Mouse (Mus musculus) left cerebral cortex, adult 18-20 months (tissue): ENCODE results near the gene Tnnc1. TPM values are rescaled to one million over a fixed set of nuclear protein-coding genes. Genes with fewer than 3 reads are reported as not detected.

Experiments
- DNase-seq, 2 experiments: peaks; one replicate each; pipeline ENCODE4 v3.0.0; 2021 to 2022; ENCODE audit warnings: low spot score in 2 of 2, mixed read lengths in 1 of 2
- total RNA-seq, 2 experiments: library from RNA; stranded (reverse); gene quantifications; 2 replicates each; pipeline ENCODE4 v1.2.3; 2021

Tnnc1 gene
- total RNA-seq, 2 experiments from 2014 or later = 18.8 to 20.1 TPM

DNA sequence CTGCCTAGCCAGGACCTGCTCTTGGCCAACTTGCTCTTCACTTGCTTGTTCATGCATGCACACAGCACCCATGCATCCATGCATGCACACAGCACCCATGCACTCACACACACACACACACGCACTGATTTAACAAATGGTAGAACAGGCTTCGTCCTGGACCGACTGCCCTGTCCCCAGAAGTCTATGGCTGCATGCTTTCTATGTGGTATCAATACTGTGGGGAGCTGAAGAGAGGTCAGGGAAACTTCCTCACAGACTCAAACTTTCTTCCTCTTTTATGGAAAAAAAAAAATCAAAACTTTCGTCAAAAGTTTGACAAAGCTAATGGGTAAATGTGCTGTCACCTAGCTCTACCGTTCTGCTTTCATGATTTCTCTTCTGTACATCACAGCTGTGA, 24.6 kb upstream of the Tnnc1 start:
- DNase-seq = no peak

DNA sequence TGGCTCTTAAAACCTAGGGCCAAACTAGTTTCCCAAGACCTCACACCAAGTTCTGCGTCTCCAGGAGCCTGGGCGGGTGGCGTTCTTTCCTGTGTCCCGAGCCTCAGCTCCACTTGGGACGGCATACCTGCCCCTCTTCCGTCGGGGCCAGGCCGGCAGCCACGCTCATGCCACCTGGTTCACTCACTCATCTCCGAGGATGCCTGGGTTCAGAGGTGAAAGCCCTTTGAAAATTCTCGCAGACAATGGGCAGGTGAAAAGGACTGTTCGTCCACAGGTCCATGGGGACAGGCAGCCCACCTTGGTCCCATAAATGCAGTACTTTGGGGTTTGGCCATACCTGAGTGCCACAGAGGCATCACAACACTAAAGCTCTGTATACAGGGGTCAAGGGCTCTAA, 23.9 kb upstream of the Tnnc1 start:
- DNase-seq = no peak

DNA sequence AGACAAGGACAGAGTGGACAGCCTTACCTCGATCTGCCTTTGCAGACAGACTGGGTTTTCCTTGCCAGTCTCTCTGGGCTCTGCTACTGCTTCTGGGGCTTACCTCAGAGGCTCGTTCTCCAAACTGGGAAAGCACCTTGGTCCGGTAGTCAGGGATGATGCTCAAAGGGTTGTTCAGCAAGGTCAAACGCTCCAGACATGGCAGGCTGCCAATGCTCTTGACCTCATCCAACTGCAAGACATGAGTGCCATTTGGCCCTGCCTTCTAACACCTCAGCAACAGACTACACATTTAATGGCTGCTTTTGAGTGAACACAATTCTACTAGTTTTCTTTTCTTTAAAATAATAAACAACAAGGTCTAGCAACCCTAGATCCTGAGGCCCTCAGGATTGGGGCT, 21.5 kb upstream of the Tnnc1 start:
- DNase-seq = no peak

DNA sequence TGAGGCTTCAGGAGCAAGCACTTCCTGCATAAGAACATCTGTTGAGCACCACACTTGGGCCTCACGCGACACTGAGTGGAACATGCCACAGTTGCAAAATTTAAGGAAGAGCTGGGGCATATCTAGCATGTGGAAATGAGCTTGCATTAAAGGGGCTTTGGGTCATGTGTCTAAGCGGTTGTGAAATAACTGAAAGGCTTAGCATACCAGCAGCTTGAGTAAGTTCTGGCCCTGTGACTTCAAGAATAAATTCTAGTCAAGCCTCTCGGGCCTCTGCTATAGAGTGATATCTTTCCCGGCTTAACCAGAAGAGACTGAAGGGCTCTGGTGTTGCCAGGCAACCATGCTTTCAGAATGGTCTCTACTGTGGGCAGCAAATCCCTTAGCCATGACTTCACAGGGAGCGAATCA, 19.3 kb upstream of the Tnnc1 start:
- DNase-seq = no peak

DNA sequence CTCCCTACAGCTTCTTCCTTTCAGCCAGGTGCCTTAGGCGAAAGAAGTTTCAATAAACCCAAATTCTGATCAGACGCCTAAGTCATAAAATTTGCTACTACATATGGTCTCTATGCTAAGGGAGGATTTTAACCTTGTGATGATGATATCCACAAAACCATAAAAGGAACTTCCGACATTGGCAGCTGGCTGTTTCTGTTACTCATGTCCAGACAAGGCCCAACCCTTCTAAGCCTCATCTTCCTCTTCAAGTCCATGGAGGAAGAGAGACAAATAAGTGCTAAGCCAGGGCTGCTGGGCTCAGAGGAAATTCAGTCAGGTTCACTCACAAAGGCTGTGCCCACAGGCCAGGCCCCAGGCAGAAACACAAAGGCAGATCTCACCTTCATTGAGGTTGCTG, 18.8 kb upstream of the Tnnc1 start:
- no peak for DNase-seq

DNA sequence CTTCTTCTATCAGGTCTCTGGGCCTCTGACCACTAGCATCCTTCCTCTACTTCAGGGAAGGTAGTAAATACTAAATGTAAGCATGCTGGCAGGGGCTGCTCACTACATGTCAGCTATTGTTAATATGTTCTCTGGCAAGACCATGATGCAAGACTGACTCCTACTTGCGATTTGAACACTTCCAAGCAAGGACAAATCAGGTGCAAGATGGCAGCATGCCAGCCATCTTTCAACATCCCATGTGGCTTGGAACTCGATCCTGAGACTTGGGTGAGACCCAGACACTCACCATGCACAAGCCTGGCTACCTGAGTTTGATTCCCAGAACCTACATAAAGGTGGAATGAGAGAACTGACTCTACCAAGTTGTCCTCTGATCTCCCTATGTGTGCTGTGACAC, 16.2 kb upstream of the Tnnc1 start:
- DNase-seq = no peak

DNA sequence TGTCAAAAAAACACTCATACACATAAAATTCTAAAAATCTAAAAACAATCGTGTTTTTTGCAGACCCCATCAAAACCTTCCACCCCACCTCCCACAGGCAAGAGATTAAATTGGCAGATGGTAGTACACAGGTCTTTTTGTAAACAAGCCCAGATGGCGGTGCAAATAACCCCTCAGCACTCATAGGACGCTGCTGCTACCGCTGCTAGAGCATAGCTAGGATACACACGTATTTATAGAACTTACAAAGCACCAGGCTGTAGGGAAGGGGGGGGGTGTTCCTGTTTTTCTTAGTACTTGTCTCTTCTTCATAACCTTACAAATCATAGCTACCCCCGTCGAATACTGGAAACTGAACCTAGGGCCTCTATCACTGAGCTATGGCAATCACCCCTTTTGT, 14.3 kb upstream of the Tnnc1 start:
- no peak for DNase-seq

DNA sequence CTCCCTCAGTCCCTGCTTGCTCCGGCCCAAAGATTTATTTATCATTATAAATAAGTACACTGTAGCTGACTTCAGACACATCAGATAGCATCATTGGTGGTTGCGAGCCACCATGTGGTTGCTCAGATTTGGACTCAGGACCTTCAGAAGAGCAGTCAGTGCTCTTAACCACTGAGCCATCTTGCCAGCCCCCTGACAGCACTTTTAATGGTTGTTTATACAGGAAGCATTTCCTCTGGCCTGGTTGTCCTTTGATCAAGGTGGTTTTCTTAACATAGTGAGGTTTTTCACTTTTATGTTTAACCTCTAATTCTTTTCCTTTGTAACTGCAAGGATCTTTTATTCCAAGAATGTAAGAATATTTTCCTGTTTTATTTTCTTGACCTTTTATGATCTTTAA, 13.7 kb upstream of the Tnnc1 start:
- no peak for DNase-seq

DNA sequence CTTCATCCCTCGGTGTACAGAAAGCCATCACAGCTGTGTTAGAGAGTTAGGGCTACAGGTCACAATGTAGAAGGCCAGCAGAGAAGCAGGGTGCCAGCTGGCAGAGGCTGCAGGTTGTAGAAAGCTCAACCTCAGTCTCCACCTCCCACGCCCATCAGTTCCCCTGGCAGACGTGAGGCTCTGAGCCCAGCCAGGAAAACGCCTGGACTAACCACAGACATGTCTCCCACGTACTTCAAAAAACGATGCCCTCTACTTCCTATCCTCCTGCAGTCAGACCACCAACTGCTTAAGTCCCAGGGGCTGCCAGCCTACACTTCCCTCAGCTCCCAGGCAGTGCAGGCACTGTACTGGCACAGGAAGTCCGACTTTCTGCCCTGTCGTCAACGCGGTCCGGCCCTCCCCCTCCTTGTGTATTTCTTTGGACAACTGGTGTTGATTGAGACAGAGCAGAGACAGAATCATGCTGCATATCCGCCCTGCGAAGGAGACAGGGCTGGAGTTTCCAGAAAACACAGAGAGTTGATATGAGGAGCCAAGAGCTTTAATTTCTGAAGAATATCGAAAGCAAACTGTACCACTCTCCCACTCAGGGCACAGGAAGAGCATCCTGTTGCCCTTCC, 13.1 kb upstream of the Tnnc1 start:
- DNase-seq = no peak

DNA sequence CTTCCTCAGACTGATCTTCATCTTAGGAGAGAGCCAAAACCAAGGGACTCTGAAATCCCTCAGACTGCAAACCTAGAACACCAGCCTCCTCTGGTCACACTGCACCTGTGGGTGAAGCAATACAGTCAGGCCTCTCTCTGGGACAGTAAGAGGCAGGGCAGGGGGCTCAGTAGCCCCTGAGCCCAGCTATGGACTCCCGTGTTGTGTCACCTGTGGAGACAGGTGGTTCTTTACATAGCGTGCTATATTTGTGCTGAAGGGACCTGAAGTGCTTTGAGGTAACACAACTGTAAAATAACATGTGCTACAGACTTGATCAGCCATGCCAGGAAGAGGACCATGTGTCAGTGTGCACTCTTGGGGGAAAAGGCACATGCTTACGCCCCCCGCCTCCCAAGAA, 12.6 kb upstream of the Tnnc1 start:
- DNase-seq = no peak

DNA sequence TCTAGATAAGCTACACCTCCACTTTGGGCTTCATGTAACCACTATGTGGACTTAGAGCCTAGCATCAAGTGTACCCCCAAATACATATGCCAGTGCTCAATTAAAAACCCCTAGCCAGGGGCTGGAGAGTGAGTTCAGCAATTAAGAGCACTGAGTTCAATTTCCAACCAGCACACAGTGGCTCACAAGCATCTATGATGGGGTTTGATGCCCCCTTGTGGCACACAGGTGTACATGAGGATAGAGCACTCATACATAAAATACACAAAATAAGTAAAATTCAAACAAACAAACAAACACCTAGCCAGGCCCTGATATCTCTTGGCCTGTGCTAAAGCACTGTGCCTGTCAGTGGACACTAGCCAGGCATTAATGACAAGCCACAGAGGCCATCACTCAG, 12.1 kb upstream of the Tnnc1 start:
- no peak for DNase-seq

DNA sequence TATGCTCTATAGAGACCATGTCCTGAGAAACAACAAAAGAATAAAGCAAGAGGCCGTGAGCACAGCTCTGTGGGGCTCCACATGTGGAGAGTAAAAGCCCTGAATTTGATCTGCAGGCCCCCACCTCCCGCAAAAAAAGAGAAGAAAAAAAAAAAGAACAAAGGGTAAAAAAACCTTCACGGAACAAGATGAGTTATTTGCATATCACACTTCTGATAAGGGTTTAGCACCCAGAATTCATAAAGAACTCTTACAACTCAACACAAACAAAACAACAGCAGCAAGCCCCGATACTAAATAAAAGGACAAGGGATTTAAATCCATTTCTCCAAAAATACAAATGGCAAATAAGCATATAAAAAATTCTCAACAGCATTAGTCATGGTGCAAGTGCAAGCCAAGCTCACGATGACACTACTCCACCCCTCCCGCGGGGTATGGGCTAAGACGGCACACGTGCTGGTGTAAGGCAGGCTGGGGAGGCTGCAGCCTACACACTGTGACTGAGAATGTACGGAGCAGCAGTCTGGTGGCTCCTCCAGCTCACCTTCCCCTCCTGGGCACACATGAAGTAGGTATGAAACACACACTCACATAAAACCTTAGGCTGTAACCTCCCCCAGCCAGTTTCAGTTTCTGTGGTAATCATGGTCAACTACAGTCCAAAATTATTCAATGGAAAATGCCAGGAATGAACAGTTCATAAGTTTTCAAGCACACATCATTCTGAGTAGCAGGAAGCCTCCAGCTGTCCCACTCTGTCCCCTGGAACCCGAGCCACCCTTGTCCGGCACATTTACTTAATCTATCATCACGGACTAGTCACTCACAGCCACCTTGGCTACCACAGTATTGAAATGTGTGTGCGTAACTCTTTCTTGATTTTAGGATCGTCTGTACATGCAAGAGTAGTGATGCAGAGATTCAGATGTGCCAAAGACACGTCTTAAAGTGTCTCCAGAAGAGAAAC, 10.3 kb upstream of the Tnnc1 start:
- peak; percentile 51 to 56 for DNase-seq

DNA sequence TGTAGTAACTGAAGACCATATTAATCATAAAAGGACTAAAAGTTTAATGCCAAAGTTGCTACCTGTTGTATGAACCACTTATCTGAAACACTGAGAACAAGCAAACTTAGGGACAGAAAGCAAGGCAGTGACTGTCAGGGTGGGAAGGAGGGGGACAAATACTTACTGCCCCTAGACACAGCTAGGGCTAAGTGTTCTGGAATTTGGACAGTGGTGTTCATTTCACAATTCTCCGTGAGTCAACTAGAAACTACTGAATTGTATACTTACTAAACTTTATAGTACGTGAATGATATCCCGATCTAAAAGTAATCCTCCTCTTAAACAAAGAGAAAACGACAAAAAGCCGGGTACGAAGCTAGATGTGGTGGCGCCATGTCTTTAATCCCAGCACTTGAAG, 8.5 kb upstream of the Tnnc1 start:
- DNase-seq = no peak

DNA sequence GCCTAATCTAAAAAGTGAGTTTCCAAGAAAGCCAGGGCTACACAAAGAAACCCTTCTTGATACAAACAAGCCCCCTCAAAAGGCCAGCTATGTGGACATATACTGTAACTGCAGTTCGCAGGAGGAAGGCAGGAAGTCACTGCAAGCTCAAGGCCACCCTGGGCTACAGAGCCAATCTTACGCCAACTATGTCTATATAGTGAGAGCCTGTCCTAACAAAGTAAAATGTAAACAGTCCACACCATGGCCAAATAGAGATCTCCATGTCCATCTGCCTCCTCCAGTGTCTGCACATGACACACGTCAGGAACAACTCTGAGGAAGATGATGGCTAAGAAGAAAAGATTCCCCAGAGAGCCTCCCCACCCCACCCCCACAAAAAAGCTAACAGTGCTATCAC, 8.1 kb upstream of the Tnnc1 start:
- no peak for DNase-seq

DNA sequence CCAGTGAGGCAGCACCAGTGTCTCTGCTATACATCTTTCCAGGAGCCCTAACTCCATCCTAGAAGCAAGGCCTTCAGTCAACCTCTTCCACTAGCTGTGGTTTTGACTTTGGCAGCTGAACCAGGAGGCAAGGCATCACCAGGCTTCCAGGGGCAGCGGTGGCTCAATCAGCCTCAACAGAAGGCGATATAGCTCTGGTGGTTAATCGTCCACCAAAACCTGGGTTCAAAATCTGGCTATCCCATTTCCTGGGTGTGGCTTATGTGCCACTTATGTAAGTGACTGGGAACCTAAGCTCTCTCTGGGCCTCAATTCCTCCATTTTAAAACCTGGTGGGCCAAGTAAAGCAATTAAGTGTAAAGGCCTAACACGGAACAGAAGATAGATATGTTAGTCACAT, 3.3 kb upstream of the Tnnc1 start:
- DNase-seq = no peak

DNA sequence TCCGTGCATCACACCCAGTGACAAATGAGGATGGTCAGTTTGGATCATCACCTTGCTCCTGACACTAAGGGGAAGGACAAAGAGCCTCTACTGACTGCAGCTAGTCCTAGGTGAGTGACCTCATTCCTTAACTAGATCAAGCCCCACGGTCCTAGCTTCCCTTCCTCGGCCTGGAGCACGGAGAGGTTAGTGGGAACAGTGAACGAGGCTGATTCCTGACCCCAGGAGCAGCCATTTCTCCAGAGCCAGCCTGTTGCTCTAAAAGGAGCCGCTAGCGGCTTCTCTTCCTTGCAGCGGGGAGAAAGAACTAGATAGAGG, 2.9 kb upstream of the Tnnc1 start:
- DNase-seq = no peak

DNA sequence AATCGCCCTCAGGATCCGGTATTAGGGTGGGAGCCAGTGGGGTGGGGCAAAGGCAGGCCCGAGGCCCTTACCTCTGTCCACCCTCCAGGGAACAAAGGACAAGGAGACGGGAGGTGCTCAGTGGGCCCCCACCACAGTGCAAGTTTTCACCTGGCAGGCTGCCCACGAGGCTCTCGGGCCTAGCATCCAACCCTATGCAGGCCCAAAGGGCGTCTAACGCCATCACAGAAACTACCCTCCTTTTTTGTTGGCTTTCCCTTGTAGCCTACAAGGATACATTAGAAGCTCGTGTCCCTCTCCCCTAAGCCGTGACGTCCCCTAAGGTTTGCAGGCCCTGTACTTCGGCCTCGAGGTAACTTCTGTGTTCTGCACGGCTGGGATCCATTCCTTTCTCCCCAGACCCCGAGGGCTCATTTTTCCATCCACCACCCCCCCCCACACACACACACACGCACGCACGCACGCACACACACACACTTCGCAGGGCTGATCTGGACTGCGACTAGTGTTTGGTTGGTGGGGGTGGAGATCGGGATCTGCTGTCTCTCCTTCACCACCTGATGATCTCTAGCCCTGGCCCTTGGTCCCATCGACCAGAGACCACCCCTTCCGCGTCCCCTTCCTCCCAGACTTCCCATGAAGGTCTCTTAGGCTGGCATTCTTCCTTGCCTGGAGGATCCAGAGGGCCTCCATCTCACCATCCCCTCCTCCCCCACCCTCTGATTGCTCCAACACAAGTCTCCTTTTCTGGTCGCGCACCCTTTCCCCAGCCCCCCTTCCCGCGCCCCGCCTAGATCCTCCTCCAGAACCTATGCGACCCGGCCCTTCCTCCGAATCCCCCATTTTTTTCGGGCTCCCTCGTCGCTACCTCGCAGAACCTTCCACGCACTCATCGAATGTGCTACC, 2.3 kb upstream of the Tnnc1 start:
- peak in 1 of 2 experiments; percentile 37 for DNase-seq

DNA sequence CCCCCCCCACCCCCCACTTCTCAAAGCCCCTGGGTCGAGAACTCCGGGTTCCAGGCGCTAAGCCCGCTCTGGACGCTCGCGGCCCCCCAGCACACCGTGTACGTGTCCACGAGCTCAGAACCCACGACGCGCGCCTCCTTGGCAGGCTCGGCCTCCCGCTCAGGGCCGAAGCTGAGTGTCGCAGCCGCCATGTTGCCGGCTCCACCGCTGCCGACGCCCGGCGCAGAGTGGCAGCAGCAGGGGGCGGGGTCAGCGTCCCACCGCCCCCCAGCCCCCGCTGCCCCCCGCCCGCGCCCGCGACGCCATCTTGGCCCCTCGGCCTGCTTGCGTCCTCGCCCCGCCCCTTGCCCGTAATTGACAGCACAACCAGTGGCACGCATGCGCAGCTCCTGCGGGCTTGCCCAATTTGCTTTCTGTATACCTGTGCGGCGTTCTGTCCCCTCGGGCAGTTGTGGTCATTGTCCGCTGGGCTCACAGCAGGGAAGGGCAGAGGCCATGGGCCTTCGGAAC, 1.6 kb upstream of the Tnnc1 start:
- DNase-seq = peak; percentile 94 to 95

DNA sequence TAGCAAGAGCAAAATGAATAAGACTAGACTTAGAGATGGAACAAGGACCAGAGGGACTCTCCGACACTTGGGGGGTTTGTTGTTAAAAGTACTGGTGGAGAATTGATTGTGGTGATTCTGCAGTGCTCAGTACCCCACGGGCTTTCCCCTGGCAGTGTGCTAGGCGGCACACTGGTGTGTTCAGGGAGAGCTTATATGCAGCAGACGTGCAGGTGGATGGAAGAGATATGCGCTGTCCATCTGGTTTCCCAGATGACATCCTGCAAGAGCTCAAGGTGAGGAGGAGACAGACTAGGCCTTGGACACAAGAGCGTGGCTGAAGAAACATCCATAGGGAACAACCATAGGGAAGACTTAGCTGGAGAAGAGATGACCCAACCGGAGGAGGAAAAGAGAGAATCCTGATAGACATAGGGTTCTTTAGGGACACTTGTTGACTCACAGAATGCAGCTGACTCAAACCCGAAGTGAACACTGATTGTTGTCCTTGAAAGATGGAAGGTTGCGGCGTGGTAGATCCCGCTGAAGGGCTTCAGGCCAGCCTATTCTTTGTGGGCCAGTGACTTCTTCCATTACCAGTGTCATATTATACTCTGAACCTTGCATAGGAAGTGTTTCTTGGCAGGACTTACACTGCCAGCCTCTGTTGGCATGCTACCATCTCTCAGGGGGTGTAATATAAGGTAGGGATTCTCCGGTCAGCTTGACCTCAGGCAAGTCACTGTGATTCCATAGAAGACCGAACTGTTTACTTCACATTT, 862 bp upstream of the Tnnc1 start:
- peak in 1 of 2 experiments; percentile 24 for DNase-seq

DNA sequence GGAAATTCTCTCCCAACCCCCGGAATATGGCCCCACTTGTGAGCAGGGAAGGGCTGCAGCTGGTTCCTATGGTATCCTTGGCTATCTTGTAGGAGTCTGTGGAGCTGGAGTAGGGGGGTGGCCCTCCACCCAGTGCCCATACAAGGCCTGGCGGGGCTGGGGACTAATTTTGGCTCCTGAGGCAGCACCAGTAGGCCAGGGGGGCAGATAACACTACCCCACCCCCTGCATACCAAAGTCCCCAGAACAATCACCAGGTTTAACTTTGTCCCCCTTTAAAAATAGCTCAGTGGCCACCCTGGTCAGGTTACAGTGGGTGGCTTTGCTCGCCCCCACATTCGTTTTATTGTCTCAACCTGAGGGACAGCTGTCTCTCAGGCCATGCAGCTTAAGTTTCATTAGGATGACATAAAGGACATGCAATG, 1.0 kb downstream of the Tnnc1 start:
- DNase-seq = no peak

DNA sequence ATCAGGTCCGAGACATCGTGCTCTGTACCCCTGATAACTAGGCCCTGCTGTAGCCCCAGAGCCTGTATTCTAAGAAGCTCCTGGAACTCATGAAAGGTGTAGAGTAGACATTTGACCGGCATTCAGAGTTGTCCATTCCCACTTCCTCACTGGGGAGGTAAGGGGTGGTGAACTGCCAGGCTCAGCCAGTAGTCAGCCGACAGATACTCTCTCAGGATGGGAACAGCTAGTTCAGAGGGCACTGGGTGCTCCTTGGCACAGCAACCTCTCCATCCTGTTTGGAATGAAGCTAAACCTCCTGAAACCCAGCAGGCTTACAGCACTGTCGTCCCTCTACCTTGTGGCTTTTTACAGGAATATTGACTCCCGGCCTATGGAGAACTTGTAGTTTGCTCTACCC, 3.7 kb downstream of the Tnnc1 start:
- no peak for DNase-seq
